Mouse (Mus musculus) layer of hippocampus, postnatal 10 days (tissue): ENCODE data around the gene Fam120a. TPM values are rescaled to one million over a fixed set of nuclear protein-coding genes. Genes with fewer than 3 reads are reported as not detected.

Source experiments
- DNase-seq, 2 experiments: peaks; one replicate each; pipeline ENCODE4 v3.0.0; 2021; ENCODE audit warnings: low spot score in 2 of 2
- total RNA-seq, 2 experiments: library from RNA; stranded (reverse); gene quantifications; 2 replicates each; pipeline ENCODE4 v1.2.3; 2021

Gene Fam120a
- total RNA-seq, 2 experiments from 2014 or later, result 90.3 to 92.9 TPM

DNA sequence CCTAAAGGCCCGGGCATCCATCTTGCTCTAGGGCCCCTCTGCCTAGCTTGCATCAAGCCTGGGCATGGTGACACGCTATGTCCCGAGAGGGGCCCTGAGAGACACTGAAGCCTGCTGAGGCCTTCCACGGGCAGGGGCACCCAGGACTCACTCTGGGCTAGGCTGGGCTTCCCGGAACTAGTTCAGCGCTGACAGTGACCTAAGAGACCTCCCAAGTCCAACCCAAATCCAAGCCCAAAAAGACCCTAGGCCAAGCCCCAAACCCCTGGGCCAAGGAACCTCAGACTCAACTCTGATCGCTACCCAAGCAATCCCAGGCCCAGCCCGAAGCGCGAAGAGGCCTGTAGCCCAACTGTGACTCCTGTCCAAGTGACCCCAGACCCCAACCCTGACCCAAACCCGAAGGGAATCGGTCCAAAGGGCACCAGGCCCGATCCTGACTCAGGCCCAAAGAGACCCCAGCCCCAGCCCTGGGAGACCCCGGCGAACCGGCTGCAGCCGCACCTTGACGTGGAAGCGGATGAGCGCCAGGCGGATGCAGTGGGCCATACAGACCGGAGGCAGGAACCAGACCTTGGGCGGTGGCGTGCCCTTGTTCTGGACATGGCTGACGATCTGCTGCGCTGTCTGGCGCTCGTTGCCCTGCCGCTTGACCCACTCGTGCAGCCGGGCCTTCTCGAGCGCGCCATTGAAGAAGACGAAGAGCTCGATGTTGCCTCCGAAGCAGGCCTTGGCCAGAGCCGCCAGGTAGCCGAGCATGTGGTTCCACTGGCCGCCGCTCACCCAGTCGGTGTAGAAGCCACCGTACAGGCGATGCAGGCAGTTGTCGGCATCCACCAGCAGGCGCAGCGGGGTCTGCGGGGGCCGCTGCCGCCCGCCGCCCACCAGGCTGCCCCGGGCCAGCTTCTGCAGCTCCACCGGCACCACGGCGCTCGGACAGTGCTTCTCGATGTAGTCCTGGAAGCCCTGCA lies 681 bp downstream of the Fam120a start:
- peak; percentile 63 to 66 for DNase-seq

GRCm38 (mm10) chr13:48965559-48966525 lies 2.0 kb downstream of the Fam120a start:
- DNase-seq, result peak; percentile 49 to 61

DNA sequence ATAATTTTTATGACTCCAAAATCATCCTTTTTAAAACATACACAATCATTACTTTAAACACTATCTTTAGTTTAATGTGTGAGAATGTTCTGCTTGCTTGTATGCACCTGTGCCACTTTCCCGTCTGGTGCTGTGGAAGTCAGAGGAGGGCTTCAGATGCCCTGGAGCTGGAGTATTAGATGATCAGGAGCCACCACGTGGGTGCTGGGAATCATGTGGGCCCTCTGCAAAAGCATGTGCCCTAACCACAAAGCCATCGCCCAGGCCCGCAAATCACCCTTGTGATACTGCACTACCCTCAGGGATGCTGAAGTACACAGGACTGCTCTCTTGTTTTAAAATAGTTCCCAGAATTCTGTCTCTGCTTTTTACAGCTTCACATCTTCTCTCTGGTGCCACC lies 3.0 kb downstream of the Fam120a start:
- no peak for DNase-seq

GRCm38 (mm10) chr13:48963111-48963510 lies 4.7 kb downstream of the Fam120a start:
- no peak for DNase-seq

- no peak for DNase-seq
These were observed 5.3 kb downstream of the Fam120a start for GRCm38 (mm10) chr13:48962519-48962918.

- no peak for DNase-seq
These were observed 9.2 kb downstream of the Fam120a start for GRCm38 (mm10) chr13:48958608-48959007.

GRCm38 (mm10) chr13:48954825-48955224 lies 13.0 kb downstream of the Fam120a start:
- DNase-seq, result no peak

- DNase-seq, result no peak
These were observed 17.1 kb downstream of the Fam120a start for GRCm38 (mm10) chr13:48950600-48951241.

DNA sequence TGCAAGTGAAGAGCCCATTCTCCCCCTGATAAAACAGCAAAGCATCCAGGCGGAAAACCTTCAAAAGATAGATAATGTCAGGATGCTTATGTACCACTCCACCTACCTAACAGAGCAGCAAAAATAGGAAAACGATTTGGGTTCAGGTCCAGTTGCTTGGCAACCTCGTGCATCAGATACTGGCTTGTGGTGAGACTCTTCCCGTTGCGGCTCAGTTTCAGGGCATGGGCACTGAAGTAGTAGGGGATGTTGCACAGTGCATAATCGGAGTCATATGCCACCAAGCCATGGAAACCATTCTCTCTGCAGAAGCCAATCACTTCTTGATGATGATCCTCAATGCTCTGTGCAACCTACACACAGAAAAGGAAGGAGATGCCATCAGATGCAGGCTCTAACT lies 18.9 kb downstream of the Fam120a start:
- no peak for DNase-seq

- DNase-seq, result no peak
These were observed 23.2 kb downstream of the Fam120a start for GRCm38 (mm10) chr13:48944571-48944970.

DNA sequence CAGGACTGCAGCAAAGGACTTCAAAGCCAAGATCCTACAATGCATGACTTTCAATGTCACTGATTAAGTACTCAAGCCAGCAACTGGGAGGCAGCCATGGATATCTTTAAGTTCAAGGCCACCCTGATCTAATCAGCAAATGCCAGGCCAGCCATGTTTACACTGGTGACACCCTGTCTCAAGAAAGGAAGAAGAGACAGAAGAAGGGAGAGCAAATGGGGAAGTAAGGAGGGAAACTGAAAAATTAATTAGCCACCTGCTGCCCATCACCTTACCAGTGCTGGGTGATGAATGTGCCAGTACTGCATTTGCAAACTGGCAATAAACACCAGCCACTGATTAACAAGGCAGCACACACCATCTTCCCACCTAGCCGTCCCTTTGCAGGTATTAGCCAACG lies 25.3 kb downstream of the Fam120a start:
- DNase-seq, result no peak

DNA sequence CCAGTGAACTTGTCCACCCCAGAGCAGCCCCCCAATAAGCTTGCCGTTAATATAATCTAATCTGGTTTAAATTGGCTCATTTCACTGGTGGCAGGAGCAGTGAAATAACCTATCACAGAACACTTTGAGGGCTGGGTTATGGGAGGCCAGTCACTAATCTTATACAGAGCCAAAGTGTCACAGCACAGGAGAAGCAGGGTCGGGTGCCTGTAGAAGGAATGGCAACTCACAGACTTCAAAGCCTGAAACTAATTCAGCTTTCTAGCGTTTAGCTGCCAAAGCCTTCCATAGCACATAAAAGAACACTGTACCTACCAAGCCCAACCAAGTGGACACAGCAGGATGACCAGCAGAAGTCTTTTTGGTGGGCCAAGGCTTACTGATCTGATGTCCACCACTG lies 26.0 kb downstream of the Fam120a start:
- DNase-seq, result no peak

GRCm38 (mm10) chr13:48934597-48934996 lies 33.2 kb downstream of the Fam120a start:
- DNase-seq, result no peak

DNA sequence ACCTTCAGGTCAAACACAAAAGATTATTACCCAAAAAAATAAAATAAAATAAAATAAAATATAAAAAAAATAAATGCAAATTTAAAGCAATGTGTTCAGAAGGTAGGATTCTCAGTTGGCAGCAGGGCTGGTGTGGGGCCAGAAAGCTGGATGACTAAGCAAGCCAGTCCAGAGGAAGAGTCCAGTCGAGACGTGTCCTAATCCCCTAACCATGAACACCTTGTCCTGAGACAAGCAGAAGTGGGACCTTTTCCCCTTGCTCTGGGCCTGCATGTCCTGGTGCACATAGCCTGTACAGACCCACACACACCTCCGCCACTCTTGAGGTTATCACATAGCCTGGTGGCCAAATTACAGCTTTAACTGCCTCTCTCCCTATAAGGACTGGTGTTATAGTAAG lies 35.1 kb downstream of the Fam120a start:
- no peak for DNase-seq

GRCm38 (mm10) chr13:48931687-48932086 lies 36.1 kb downstream of the Fam120a start:
- no peak for DNase-seq

DNA sequence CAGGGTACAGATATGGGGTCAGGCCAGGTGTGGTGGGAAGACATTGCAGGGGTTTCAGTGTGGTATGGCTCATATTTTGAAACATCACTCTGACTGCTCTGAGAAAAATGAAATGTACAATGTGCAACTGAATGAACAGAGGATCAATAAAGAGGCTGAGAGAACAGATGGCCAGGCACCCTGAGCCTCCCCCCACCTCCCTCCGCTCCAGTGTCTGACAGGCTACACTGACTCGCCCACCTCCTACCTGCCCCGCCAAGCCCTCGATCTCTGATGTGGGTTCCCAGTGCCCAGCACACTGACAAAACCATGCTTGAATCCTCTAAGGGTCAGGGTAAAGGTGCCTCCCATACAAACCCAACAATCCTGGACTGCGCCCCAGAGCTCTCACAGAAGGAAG lies 36.6 kb downstream of the Fam120a start:
- no peak for DNase-seq

DNA sequence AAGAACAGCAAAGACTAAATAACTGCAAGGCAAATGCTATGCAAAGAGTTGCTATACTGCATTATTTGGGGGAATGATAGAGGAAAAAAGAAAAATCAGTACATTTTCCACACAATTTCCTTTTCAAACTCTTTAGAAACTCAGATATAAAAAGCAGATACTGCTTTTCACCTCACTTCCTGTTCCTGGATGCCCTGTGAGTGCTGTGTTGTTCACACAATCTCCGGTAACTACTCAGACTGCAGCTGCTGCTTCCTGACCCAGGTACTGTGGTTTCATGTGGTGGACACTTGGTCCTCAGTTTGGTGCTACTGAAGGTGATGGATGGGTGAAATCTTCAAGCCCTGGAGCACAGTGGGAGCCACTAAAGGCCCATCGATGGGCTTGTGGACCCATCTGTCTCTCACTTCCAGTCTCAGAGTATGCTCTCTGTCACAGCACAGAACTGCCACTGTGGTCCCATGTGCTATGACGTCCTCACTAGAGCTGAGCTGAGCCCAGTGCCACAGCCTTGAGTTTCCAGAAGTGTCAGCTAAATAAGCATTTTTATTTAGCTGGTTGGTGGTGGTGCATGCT lies 38.2 kb downstream of the Fam120a start:
- DNase-seq, result no peak

GRCm38 (mm10) chr13:48927609-48928008 lies 40.2 kb downstream of the Fam120a start:
- no peak for DNase-seq

GRCm38 (mm10) chr13:48922712-48923111 lies 45.1 kb downstream of the Fam120a start:
- DNase-seq, result no peak

DNA sequence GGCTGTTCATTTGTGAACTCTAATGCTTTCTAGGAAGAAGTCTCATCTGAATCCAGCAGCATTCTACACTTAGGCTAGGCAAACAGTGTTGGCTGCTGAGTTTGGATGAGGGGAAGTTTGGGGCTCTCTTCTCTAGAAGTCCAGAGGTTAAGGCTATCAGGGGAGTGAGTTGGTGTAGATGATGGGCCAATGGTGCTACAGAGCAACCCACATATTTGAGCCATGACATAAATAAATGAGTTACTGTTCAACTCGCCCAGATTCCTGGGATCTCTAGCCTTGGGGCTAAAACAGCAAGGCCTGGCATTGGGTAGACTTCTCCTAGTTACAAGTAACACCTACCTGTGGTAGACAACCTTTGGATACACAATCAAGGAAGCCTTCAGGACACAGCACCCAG lies 46.6 kb downstream of the Fam120a start:
- DNase-seq, result no peak
